Mouse (Mus musculus): ENCODE measurements at regions not wholly inside any gene's neighbourhood (a gene's known extent, or its start where the extent isn't known, plus 50 kb on each side); places are given as distances from the start of the nearest gene placed in this dataset.

DNA sequence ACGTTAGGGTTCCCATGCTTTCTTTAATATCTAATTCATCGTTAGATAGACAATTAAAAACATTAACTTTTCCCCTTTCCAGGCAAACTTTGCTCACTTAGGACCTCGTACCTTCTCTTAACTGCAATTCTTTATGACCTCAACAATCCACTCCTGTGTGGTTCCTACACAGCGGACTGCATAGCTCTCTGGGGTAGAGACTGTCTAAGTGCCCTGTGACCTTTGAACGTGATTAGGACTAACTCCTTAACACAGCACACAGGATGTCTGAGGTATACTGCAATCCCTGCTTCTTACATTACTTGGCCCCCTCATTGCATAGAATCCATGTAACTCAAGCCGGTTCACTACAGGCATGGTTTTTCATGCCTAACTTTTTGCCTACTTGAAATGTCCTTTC, 190.4 kb downstream of the Gm45692 start:
- H3K27me3 ChIP-seq (ENCODE audit: control insufficient read depth, insufficient read depth, low read length): no peaks in the 10 kb centered on the region
- no peak for TF ChIP-seq CTCF (IDR thresholded peaks at IDR 0.05; ENCODE audit: low read depth)
- no peak for TF ChIP-seq EP300 (optimal IDR thresholded peaks at IDR 0.05)
- no peak overlapping the region for H3K4me3 ChIP-seq (ENCODE audit: low read depth, low read length)
- ATAC-seq (ENCODE audit: low FRiP score, low TSS enrichment) (no peak), DNase-seq (ENCODE audit: low spot score) (no peak)
- H3K9me3 ChIP-seq (ENCODE audit: control insufficient read depth, low read length): no peaks in the 10 kb centered on the region
- H3K27ac ChIP-seq (replicated peaks): no peak overlapping the region
- 78% methylated on average over 6 of the region's 6 CpGs for WGBS
- no peak overlapping the region for H3K4me2 ChIP-seq (replicated peaks; ENCODE audit: low read depth)
- H3K4me1 ChIP-seq (replicated peaks; ENCODE audit: control insufficient read depth, insufficient read depth): no peaks in the 10 kb centered on the region
- H3K9ac ChIP-seq (ENCODE audit: low read length): no peak overlapping the region
- no peaks in the 10 kb centered on the region for H3K36me3 ChIP-seq (ENCODE audit: control insufficient read depth, insufficient read depth, low read length)

DNA sequence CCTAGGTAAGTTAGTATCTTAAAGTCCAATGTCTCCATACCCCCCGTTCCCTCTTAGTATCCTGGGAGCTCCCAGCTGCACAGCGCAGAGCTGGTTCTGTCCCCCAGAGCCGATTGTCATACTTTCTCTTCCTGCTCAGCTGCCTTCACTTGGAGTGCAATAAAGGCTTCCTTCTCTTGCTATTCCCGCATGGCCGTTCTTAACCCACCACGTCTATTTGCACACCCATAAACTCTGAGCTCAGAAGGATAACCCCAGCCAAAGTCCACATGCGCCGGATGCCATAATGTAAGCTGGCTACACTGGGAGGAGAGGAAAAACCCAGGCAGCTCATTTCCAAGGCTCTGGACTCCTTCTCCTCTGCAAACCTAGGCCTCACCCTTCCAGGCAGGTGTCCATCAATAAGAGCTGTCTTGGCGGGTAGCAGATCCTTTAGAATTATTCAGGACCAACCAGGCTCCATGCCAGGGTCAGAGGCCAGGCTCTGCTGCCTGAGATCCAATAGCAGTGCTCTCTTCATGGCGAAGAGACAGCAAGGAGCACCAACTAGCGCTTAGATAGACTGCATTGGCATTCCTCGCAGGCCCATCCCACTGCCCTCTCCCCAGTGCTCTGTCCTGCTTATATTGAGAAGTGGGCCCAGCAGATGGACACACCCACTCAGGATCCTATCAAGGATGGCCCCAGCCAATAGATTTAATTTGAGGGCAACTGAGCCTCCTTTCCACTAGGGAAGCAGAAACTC, 204.4 kb downstream of the Gm45692 start:
- no peak overlapping the region for H3K27ac ChIP-seq (replicated peaks)
- H3K4me1 ChIP-seq (replicated peaks; ENCODE audit: control insufficient read depth, insufficient read depth): no peaks in the 10 kb centered on the region
- no peak for TF ChIP-seq EP300 (optimal IDR thresholded peaks at IDR 0.05)
- TF ChIP-seq CTCF (IDR thresholded peaks at IDR 0.05; ENCODE audit: low read depth): no peak
- DNase-seq (ENCODE audit: low spot score) (no peak), ATAC-seq (ENCODE audit: low FRiP score, low TSS enrichment) (no peak)
- no peaks in the 10 kb centered on the region for H3K36me3 ChIP-seq (ENCODE audit: control insufficient read depth, insufficient read depth, low read length)
- no peak overlapping the region for H3K9ac ChIP-seq (ENCODE audit: low read length)
- H3K4me2 ChIP-seq (replicated peaks; ENCODE audit: low read depth): no peak overlapping the region
- no peaks in the 10 kb centered on the region for H3K27me3 ChIP-seq (ENCODE audit: control insufficient read depth, insufficient read depth, low read length)
- H3K4me3 ChIP-seq (ENCODE audit: low read depth, low read length): no peak overlapping the region
- no peaks in the 10 kb centered on the region for H3K9me3 ChIP-seq (ENCODE audit: control insufficient read depth, low read length)
- 85% methylated on average over 12 of the region's 12 CpGs for WGBS

- ATAC-seq (ENCODE audit: low FRiP score, low TSS enrichment) (no peak), DNase-seq (ENCODE audit: low spot score) (no peak)
- no peak overlapping the region for H3K27ac ChIP-seq (replicated peaks)
- TF ChIP-seq EP300 (optimal IDR thresholded peaks at IDR 0.05) (no peak), CTCF (IDR thresholded peaks at IDR 0.05; ENCODE audit: low read depth) (no peak)
- no peaks in the 10 kb centered on the region for H3K9me3 ChIP-seq (ENCODE audit: control insufficient read depth, low read length)
- no peak overlapping the region for H3K4me2 ChIP-seq (replicated peaks; ENCODE audit: low read depth)
- no peaks in the 10 kb centered on the region for H3K36me3 ChIP-seq (ENCODE audit: control insufficient read depth, insufficient read depth, low read length)
- no peaks in the 10 kb centered on the region for H3K27me3 ChIP-seq (ENCODE audit: control insufficient read depth, insufficient read depth, low read length)
- WGBS: 72% methylated on average over 3 of the region's 3 CpGs
- H3K4me3 ChIP-seq (ENCODE audit: low read depth, low read length): no peak overlapping the region
- no peaks in the 10 kb centered on the region for H3K4me1 ChIP-seq (replicated peaks; ENCODE audit: control insufficient read depth, insufficient read depth)
- no peak overlapping the region for H3K9ac ChIP-seq (ENCODE audit: low read length)
Observed at GRCm38 (mm10) chr8:26324606-26325005, 205.3 kb downstream of the Gm45692 start.

DNA sequence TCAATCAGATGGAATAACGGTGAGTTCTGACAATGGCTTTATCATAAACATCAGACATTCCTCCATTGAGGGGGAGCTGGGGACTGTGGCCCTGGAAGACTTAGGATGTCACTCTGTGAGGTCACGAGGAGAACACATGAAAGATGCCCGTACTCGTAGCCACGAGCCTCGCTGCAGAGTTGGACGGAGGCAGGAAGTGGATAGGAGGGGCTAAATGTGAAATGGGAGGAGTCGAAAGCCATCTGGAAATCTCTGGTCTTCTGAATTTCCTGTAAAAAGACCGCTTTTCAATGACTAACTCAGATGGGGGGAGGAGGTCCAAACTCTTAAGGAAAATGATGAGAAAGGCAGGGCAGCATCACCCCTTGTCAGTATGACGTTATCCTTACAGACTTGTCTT, 210.5 kb downstream of the Gm45692 start:
- Histone ChIP-seq H3K9ac (ENCODE audit: low read length) (no peak overlapping the region), H3K4me1 (replicated peaks; ENCODE audit: control insufficient read depth, insufficient read depth) (no peaks in the 10 kb centered on the region), H3K9me3 (ENCODE audit: control insufficient read depth, low read length) (no peaks in the 10 kb centered on the region), H3K36me3 (ENCODE audit: control insufficient read depth, insufficient read depth, low read length) (no peaks in the 10 kb centered on the region), H3K27ac (replicated peaks) (no peak overlapping the region), H3K27me3 (ENCODE audit: control insufficient read depth, insufficient read depth, low read length) (no peaks in the 10 kb centered on the region), H3K4me2 (replicated peaks; ENCODE audit: low read depth) (peak overlapping the region; percentile 15; the same call in 1 of the 2 replicates), H3K4me3 (ENCODE audit: low read depth, low read length) (no peak overlapping the region)
- TF ChIP-seq EP300 (optimal IDR thresholded peaks at IDR 0.05) (no peak), CTCF (IDR thresholded peaks at IDR 0.05; ENCODE audit: low read depth) (no peak)
- 57% methylated on average over 10 of the region's 10 CpGs for WGBS
- ATAC-seq (ENCODE audit: low FRiP score, low TSS enrichment) (no peak), DNase-seq (ENCODE audit: low spot score) (no peak)

GRCm38 (mm10) chr8:26336906-26337650, 217.7 kb downstream of the Gm45692 start:
- Histone ChIP-seq H3K36me3 (ENCODE audit: control insufficient read depth, insufficient read depth, low read length) (no peaks in the 10 kb centered on the region), H3K9ac (ENCODE audit: low read length) (no peak overlapping the region), H3K27me3 (ENCODE audit: control insufficient read depth, insufficient read depth, low read length) (no peaks in the 10 kb centered on the region), H3K4me1 (replicated peaks; ENCODE audit: control insufficient read depth, insufficient read depth) (no peaks in the 10 kb centered on the region), H3K4me3 (ENCODE audit: low read depth, low read length) (no peak overlapping the region), H3K27ac (replicated peaks) (no peak overlapping the region), H3K4me2 (replicated peaks; ENCODE audit: low read depth) (no peak overlapping the region), H3K9me3 (ENCODE audit: control insufficient read depth, low read length) (no peaks in the 10 kb centered on the region)
- TF ChIP-seq EP300 (optimal IDR thresholded peaks at IDR 0.05): no peak
- TF ChIP-seq CTCF (IDR thresholded peaks at IDR 0.05; ENCODE audit: low read depth): no peak
- ATAC-seq (ENCODE audit: low FRiP score, low TSS enrichment) (no peak), DNase-seq (ENCODE audit: low spot score) (no peak)
- WGBS: 80% methylated on average over 5 of the region's 5 CpGs

DNA sequence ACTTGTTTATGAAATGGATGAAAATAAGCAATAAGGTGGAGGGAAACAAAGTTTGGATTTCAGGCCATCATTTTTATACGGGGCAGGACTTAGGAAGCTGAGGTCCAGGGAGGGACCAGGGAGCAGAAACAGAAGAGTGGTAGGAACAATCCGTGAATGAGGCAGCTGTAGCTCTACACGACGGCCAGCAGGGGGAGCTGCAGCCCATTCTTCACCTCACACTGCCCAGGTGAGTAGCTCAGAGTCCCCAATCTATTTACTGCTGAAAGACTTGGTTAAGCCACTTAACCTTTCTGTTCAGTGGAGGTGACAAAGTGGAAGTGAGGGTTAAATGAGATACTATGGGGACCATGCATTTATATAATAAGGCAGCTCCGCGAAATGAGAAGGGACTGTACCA, 225.7 kb downstream of the Gm45692 start:
- H3K27me3 ChIP-seq (ENCODE audit: control insufficient read depth, insufficient read depth, low read length): no peaks in the 10 kb centered on the region
- no peak overlapping the region for H3K9ac ChIP-seq (ENCODE audit: low read length)
- no peaks in the 10 kb centered on the region for H3K36me3 ChIP-seq (ENCODE audit: control insufficient read depth, insufficient read depth, low read length)
- H3K9me3 ChIP-seq (ENCODE audit: control insufficient read depth, low read length): no peaks in the 10 kb centered on the region
- DNase-seq (ENCODE audit: low spot score) (peak; percentile 86), ATAC-seq (ENCODE audit: low FRiP score, low TSS enrichment) (peak; percentile 77)
- 32% methylated on average over 6 of the region's 6 CpGs for WGBS
- H3K4me2 ChIP-seq (replicated peaks; ENCODE audit: low read depth): no peak overlapping the region
- H3K27ac ChIP-seq (replicated peaks): no peak overlapping the region
- TF ChIP-seq CTCF (IDR thresholded peaks at IDR 0.05; ENCODE audit: low read depth) (peak; percentile 96), EP300 (optimal IDR thresholded peaks at IDR 0.05) (no peak)
- no peak overlapping the region for H3K4me3 ChIP-seq (ENCODE audit: low read depth, low read length)
- H3K4me1 ChIP-seq (replicated peaks; ENCODE audit: control insufficient read depth, insufficient read depth): no peaks in the 10 kb centered on the region
